Mouse (Mus musculus): ENCODE measurements around the gene Slc8a1.

The Slc8a1 gene

DNA sequence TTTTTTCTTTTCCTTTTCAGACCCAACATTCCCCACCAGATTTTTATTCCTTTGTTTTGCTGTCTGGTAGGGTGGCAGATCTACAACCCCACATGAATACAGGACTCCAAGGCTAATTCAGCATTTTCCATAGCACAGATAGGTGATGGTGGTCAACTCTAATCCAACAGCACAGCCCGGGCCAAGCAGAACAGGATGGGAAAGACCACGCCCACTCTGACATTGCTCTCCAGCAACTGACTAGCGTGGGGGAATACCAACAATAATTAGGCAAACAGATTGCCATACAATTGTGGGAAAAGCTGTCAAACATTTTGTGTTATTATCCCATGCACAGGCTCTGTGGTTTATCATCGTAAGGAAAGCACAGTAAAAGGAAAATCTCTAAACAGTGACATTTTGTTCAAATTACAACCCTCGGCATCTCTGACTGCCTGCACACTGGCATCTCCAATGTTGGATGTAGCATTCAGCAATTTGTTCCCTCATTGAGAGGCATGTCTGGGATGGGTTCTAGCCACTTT lies 233.0 kb downstream of the Slc8a1 start:
- DNase-seq (ENCODE audit: low spot score in 2 of 2): no peak

DNA sequence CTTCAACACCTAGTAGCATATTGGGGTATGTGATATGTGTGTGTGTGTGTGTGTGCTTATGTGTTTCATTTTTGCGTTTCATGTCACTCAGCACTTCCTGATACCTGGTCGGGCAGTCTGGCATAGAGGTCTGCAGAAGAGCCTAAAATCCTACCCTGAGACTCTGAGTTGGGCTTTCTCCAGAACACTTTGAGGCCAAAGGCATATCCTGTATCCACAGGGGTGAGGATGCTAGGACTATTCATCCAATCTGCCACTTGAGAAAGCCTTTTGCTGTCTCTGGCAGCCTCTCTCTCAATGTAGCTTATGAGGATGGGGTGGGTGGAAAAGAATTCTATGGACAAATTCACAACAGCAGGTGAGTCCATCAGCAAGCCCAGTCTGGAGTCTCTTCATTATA lies 234.1 kb downstream of the Slc8a1 start:
- DNase-seq (ENCODE audit: low spot score in 2 of 2): no peak

DNA sequence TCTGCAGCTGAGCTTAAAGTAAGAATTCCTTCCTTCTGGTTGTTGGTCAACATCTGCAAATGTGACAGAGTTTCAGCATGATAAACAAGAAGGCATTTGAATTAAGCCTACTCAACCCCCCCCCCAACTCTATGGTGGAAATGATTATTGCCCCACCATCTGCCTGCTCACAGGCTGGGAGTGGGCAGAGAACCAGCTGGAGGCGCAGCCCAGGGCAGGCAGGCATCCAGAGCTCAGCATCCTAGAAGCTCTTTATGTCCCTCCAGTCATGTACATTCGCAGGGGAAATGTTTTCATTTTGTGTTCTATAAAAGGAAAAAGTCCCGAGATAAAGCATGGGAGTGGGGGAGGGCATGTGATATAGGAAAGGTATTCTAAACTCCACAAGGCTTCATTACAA lies 235.4 kb downstream of the Slc8a1 start:
- DNase-seq (ENCODE audit: low spot score in 2 of 2): no peak

DNA sequence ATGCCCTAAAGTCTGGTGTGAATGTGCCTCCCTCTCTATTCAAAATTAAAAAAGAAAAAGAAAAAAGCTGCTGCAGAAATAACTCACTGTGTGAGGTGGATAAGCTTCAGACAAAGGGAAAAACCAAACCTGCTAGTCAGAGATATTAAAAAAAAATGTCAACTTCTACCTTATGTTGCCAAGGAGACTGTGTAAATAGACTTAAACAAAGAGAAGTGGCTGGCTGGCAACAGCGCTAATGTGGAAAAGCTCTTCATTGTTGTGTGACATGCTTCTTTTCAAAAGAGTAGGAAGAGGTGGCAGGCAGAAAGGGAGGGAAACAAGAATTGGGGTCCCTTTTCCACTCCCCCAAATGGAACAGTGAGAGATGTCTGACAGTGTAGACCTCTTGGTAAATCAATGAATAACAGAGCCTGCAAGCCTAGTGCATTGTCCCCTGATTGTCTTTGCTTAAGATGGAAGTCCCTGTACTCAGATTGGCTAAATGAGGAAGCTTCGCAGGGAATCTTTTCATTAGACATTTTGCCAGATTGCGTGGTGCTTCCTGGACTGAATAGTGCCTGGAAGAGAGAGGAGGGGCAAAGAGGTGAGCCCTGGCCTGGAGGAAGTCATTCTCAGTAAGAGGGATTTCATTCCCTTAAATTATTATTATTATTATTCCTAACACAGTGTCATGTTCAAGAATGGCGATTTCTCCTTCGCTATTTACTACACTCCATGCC lies 237.3 kb downstream of the Slc8a1 start:
- DNase-seq (ENCODE audit: low spot score in 2 of 2): no peak

DNA sequence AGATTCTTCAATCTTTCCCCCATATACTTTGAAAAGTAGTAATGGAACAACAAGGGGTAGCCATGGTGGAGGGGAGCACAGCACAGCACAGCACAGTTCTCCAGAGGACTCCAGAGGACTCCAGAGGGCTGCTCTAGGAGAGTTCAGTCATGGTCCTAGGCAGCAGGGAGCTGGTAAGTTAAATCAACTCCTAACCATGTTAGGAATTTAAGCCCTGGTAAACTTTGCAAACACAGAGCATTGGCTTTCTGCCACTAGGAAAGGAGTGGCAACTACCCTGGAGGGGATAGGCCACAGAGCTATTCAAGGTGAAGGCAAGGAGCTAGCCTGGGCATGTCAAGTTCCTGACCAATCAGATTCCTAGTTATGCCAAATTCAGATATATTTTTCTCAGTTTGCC lies 240.3 kb downstream of the Slc8a1 start:
- DNase-seq (ENCODE audit: low spot score in 2 of 2): no peak

DNA sequence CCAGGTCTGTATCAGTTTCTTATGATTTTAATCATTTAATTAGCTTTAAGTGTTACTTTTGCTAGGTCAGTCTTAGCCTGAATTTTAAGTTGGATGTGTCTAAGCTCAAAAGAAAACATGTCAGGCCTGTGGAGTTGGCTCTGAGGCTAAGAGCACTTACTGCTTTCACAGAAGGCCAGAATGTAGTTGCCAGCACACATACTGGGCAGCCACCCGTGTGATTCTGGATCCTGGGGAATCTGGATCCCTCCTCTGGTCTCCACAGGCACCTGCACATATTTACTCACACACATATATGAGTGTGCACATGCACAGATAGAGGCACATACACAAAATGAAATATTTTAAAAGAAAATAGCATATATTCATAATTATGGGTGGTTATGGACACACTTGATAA lies 241.6 kb downstream of the Slc8a1 start:
- no peak for DNase-seq (ENCODE audit: low spot score in 2 of 2)

DNA sequence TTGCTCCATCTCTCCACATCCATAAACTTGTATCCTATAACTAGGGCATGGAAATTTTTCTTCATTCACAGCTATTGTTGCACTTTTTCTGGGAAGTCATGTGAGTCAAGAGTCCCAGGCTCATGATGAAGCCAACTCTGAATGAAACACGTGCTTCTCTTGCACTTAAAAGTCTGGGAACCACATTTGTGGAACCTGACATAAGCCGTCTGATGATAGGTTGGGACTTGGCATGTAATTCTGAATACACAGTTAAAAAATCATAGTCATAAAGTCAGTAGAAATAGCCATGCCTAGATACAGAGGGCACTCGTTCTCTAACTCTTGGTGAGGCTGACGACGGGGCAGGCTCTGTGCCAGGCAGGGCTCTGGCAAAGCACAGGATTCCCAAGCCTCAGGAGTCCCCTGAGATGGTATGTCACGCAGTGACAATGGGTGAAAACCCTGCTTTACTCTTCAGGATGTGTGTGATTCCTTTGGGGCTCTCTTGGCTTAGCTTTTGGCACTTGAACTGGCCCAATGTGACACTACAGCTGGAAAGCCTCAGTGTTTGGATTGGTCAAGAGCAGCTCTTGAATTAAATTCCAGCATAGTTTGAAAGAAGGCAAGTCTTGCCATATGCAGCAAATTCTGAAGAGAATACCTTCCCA lies 245.8 kb downstream of the Slc8a1 start:
- no peak for DNase-seq (ENCODE audit: low spot score in 2 of 2)

DNA sequence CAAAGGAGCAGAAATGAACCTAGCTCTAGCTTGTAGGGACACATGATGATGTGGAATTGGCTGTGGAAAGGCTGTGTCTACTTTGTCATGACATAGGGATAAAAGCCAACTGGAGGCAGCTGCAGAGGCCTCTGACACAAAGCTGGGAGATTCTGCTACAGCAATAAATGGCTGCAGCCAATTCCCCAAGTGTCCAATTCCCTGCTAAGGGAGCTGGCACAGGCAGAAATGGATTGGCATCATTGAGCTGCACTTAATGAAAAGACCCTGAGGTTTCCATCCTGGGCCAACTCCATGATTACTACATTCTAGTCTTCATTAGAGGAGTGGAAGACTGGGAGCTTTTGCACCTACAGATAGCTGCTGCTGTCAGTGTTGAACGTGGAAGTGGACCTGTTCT lies 251.8 kb downstream of the Slc8a1 start:
- no peak for DNase-seq (ENCODE audit: low spot score in 2 of 2)

DNA sequence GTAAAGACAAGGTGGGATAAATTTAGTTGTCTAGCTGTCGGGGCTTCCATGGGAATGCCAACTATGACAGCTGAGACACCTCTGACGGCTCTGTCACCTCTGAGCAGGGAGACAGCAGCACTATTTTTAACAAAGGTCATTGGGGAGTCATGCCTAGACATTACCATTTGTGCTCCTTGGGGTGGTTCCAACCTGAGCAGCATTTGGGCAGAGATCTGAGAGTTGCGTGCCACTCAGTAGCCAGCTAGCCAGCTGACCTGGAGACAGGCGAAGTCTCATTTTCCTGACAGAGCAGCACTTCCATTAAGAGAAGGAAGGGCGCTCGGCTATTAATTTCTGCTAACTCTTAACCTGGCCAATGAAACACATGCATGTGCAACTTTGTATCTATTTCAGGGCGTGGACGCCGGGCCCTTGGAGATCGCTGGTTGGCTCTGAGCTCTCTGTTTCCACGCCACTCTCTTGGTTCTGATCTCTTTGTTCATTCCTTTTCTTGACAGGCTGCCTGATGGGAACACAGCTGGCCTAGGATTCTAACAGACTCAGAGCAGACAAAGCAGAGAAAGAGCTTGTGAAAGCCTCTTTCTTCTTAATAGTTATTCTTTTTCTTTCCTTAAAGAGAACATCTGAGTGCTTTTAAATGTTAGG lies 256.2 kb downstream of the Slc8a1 start:
- DNase-seq (ENCODE audit: low spot score in 2 of 2): no peak

DNA sequence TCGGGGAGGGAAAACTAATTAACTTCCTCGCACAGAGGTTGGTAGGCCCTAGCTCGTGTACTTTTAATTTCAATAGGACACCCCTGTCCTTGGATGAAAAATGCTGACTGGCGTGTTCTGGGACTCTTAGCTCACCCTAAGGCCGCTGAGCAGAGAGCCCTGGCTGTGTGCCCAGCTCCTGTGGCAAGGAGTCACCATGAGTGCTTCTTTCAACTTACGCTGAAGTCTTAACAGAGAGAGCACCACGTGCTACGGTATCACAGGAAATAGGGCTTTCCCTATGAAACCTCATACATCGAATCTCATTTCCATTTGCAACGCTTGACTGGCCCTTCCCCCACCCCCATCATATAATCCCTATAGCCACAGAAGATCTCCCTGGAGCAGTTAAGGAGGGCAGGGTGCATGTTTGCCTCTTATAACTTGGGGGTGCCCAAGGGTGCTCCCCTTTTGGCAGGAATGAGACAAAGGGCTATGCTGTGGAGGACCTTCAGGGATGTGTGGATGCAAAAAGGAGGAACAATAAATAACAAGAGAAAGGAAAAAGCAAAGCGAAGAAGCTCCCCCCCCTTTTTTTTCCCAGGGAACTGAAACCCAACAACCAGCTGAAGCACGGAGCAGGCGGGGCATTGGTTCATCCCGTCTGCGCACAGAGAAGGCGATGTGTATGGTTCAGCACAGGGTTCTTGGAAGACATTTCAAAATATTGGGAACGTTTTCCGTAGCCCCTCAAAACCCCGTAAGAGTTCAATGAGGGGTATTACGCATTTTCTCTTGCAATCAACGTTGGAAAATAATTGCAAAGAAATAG lies 257.6 kb downstream of the Slc8a1 start:
- DNase-seq (ENCODE audit: low spot score in 2 of 2): peak in 1 of 2 experiments; percentile 31

DNA sequence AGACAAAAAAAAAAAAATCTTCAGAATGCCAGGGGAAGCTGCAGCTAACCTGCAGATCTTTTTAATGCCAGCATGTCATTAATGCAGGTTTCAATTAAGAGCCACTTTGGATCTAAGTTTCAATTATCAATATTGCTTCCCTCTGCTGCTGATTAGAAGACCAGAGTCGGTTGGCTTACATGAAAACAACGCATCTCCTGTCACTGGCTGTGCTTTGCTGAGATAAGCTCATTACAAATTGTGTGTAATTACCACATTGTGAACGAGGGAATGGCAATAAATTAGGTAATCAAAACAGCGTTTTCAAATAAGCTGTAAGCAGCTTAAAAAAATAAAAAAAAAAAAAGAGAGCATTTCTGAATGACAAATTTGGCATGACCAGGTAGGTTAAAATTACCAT lies 258.4 kb downstream of the Slc8a1 start:
- DNase-seq (ENCODE audit: low spot score in 2 of 2): no peak

DNA sequence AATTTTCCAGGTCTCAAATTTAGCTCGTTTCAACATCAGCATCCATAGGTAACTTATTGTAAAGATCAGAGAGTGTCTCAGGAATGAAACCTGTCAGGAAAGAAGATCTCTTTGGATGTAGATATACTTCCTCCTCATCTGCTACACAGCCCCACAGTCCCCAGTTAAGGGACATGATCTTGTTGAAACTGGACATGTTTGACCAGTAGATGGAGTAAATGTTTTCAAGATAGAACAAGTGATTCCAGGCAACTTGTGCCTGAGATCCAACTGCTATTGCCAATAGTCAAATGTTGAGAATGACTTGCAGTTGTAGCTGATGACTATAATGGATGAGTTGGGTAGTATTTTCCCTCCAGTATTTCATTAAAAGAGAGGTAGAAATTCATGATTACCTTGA lies 260.8 kb downstream of the Slc8a1 start:
- no peak for DNase-seq (ENCODE audit: low spot score in 2 of 2)

DNA sequence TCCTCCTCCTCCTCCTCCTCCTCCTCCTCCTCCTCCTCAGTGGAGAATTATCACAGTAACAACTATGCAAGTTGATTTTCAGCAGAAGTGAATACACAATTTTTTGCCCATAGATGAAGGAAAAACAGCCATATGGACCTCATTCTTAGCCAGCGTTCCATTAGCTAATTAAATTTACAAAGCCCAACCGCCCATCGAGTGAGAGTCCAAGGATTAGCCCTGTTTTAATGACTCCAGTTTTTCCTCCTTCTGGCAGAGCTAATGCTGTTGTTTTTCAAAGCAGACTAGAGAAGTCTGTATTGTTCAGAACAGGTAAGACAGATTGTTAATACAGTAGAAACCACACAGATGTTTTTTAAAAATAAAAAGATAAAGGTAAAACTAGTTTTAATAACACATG lies 264.8 kb downstream of the Slc8a1 start:
- DNase-seq (ENCODE audit: low spot score in 2 of 2): no peak

DNA sequence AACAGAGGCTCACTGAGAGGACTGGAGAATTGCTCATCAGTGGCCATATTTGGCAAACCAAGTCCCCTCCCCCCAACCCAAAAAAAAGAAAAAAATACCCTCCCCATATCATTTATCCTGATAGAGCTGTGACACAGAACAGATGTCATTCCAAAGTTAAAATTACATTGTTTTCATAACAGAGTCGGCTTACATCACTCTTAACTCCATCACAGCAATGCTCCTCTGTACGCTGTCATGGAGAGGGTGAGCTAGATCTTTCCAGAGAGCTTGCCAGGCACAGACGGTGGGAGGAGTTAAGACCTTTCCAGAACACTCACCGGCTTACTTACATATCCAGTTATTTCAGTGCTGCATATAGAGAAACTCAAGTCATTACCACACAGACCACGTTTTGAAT lies 269.2 kb downstream of the Slc8a1 start:
- DNase-seq (ENCODE audit: low spot score in 2 of 2): no peak

DNA sequence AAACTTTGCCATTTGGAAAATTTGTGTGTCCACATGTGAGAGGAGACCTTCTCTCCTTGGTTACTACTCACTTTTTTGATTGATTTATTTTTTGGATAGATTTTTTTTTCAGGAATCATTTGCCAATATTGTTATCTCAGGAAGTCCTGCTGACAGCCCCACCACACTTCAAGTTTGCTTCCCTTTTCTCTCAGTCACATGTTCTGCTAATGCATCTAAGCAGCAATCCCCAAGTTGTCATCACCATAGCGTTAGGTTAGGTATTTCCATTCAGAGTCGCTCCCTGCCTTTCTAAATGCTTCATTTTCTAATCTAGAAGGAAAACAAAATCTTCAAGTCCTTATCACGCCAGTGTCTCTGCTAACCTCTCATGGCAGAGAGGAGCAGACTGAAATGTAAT lies 278.8 kb downstream of the Slc8a1 start:
- DNase-seq (ENCODE audit: low spot score in 2 of 2): no peak

DNA sequence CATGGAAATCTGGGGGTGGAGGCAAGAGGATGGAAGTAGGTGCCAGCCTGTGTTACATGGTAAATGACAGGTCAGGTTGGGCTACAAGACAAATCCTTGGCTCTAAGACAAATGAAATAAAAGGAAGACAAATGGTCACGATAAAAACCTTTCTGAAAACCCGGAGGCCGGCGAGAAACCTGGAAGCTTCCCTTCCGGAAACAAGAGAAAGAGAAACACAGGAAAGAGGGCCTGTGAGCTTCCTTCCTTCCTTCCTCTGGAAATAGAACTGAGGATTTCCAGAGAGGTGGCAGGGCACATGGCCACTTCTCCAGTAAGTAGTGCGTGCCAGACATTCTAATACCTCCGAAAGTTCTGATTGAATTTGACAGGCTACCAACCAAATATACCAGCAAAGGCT lies 282.2 kb downstream of the Slc8a1 start:
- no peak for DNase-seq (ENCODE audit: low spot score in 2 of 2)

DNA sequence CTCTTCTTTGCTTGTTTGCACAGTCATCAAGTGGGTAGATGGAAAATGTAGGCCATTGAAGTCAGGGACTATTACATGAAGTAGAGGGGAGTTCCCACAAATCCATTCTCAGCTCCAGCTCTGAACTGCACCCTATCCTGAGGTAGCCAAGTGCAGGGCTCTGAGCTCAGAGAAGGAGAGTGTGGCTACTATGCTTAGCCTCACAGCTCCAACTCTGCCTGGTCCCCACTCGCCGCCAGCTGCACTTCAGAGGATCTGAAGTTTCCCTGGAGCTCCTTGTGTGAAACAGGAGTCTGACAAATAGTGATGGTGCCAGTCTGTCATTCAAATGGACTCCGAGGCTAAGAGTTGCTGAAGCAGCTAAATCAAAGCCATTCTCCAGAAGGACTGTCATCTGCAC lies 282.9 kb downstream of the Slc8a1 start:
- no peak for DNase-seq (ENCODE audit: low spot score in 2 of 2)

DNA sequence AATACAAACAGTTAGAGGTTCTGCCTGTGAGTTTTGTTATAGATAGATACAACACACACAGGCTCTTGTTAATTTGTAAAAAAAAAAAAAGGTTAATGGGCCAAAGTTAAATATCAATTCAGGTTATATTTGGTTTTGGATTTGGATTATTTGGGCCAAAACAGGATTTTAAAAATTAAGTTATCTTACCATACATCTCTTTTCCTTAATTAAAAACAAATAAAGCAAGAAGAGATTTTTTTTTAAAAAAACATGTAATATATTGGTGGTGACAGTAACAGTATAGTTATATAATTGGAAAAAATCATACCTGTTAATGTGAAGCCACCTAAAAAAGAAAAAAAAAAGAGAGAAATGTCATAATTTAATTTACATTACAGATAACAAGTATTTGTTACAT lies 296.7 kb downstream of the Slc8a1 start, which contains the start of gene Gm11096:
TSS of gene Gm11096 (plus strand) at position 301 of the 400 bp plus-strand sequence.
- no peak for DNase-seq (ENCODE audit: low spot score in 2 of 2)

DNA sequence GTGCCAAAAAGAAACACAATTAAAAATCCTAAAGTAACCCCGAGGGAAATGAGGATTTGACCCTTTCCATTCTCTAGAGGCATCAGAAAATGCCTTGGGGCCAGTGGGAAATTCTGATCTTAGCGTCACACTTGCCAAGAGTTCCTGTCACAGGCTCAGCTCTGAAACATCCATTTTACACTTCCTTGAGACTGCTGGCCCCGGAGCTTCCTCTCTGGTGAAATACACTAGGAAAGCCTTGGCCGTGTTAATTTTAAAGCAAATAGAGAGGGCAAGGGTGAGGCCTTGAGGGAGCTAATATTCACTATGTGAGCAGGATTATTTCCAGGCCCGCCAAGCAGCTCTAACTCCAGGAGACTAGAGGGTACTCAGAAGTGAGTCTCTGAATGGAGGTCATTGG lies 305.0 kb downstream of the Slc8a1 start:
- no peak for DNase-seq (ENCODE audit: low spot score in 2 of 2)

DNA sequence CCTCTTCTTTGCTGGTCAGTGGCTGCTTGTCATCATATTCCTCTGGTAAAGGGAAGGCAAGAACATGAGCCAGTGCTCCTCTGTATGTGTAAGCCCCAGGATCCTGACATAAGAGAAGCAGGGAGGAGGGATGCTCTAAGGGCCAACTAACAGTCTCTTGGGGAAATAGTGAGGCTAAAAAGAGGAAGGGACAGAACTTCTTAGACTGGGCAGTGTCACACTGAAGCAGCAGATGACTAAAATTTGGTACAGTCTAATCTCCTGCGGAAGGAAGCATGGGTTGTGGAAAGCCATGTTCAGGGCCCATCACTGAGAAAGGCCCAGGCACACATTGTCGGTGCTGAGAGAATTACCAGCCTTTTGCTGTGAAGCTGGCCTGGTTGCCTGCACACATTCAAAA lies 305.4 kb downstream of the Slc8a1 start:
- no peak for DNase-seq (ENCODE audit: low spot score in 2 of 2)

DNA sequence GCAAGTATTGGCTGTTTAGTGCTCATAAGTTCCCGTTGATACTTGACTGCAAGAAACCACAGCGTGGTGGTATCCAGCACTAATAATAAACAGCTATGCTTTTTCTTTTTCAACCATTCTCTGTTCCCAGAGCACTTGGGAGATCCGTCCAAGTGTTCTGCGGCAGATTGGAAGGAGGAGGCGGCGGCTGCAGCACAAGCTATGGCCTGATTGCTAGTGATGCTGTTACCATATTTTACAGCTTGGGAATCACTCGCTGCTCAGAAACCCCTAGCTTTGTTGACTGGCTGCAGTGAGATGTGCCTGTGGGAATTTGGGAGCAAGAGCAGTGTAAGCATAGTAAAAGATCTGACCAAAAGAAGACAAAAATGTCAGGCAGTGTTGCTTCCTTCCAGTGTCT lies 310.9 kb downstream of the Slc8a1 start:
- peak in 1 of 2 experiments; percentile 29 for DNase-seq (ENCODE audit: low spot score in 2 of 2)
